Mouse (Mus musculus): ENCODE data around the gene Phf12. TPM values are rescaled to one million over a fixed set of nuclear protein-coding genes. Genes with fewer than 3 reads are reported as not detected.
A peak's percentile ranks its signal among the peaks of the same experiment; 100 is the strongest.

Gene Phf12
- total RNA-seq, 2 experiments from 2014 or later, result 18.3 to 19.1 TPM

DNA sequence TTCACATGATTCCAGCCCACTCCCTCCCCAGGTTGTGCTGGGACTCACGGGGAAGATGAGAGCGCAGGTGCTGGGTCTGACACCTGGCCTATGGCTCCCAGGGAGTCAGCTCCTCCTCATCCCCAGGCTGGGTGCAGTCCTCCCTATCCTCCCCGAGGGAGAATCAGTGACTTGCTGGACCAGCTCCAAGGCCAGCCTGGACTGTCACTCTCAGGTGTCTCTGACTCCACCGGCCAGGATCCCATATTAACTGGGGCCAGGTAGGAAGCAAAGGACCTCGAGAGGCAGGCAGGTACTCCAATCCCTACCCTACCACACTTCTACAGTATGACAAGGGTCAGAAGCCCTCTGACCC lies 16.5 kb upstream of the Phf12 start:
- no peak for DNase-seq
- intact Hi-C loops (cut with DNase I; ENCODE audit: low total_unique reads), result loop anchor here (5.0 kb wide), 1 partner anchor 139 kb away; no protein-coding TSS in a partner anchor

DNA sequence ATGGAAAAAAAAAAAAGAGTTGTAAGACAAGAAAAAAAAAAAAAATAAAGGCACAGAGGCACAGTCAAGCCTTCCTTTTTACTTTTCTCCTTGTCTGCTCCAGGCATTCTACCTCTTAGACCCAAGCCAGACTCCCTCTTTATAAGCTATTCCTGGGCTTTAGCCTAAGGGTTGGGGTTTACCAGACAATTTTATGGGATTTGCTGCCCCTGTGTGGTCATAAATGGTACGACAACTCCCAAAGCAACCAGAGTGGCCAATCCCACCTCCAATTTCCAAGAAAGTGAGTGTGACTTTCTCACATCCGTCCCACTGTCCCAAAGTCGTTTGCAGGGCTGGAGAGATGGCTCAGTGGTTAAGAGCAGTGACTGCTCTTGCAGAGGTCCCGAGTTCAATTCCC lies 15.4 kb upstream of the Phf12 start:
- intact Hi-C loops (cut with DNase I; ENCODE audit: low total_unique reads), result loop anchor here (5.0 kb wide), 1 partner anchor 140 kb away; no protein-coding TSS in a partner anchor
- peak; percentile 39 for DNase-seq

DNA sequence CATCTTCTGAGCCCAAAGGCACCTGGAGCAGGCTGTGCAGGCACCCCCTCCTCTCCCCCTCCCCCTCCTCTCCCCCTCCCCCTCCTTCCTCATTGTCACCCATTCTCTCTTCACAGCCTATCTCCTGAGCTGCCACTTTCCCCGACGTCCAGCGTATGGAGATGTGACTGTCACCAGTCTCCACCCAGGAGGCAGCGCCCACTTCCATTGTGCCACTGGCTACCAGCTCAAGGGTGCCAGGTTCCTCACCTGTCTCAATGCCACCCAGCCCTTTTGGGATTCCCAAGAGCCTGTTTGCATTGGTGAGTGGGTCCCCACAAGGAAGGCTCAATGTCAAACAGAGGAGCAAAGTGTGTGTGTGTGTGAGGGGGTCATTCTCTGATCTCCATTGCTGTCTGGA lies 13.8 kb upstream of the Phf12 start:
- DNase-seq, result no peak
- intact Hi-C loops (cut with DNase I; ENCODE audit: low total_unique reads), result loop anchor here (5.0 kb wide), 1 partner anchor 141 kb away; no protein-coding TSS in a partner anchor

DNA sequence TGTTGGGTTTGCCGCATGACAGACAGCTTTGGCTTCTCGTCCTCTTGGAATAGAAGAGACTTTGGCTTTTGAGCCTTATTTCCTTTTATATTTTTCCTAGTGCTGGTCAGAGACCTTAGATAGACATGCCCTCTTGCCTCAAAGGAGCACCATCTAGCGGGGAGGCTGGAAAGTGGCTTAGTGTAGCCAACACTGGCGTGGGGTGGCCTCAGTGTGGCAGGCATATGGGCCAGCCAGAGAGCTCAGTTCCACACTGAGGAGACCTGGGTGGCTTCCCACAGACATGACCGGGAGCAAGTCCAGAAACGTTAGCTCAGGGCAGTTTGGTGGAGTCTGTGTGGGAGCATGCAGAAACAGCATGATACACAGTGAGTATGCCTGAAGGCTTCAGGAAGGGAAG lies 11.8 kb upstream of the Phf12 start:
- intact Hi-C loops (cut with DNase I; ENCODE audit: low total_unique reads), result no loop called here
- no peak for DNase-seq

DNA sequence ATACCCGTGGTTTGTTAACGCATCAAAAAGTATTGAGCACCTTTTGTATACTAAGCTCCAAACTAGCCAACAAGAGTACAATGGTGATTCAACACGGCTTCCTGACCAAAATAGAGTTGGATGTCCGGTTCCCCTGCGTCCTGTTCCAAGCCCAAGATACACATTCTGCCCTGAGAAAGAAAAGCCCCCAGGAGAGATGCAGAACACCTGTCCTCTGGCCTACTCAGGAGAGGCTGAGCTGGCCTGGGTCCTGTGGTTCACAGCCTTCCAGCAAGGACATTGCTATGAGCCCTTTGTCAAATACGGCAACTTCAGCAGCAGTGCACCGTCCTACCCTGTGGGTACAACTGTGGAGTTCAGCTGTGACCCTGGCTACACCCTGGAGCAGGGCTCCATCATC lies 9.0 kb upstream of the Phf12 start:
- intact Hi-C loops (cut with DNase I; ENCODE audit: low total_unique reads), result no loop called here

DNA sequence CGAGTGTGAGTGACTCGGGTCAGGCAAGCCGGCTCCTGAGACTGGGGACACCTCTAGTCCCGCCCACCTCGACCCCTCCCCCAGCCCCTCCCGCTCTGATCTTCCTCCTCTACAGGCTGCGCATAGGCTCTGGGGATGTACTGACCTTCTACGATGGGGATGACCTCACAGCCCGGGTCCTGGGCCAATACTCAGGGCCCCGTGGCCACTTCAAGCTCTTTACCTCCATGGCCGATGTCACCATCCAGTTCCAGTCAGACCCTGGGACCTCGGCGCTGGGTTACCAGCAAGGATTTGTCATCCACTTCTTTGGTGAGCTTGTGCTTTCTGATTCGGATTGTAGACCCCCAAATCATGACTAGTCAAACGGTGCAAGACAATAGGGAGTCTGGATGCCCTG lies 8.2 kb upstream of the Phf12 start:
- no peak for DNase-seq
- intact Hi-C loops (cut with DNase I; ENCODE audit: low total_unique reads), result no loop called here

More for the DNA sequence above, 9.0 kb upstream of the Phf12 start:
- DNase-seq, result no peak

DNA sequence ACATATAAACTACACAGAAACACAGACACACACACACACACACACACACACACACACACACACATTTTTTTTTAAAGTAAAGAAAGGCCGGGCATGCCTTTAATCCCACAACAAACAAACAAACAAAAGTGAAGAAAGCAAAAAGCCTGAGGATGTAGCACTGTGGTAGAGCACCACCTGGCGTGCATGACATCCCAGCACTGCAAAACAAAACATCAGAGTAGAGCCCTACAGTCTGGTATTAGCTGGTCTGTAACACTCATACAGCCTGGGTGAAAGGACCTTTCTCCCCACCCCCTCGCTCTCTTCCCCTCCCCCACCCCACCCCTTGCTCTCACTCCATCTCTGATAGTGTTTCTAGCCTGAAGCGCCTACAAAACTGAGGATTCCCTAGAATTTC lies 6.7 kb upstream of the Phf12 start:
- DNase-seq, result no peak
- intact Hi-C loops (cut with DNase I; ENCODE audit: low total_unique reads), result no loop called here

DNA sequence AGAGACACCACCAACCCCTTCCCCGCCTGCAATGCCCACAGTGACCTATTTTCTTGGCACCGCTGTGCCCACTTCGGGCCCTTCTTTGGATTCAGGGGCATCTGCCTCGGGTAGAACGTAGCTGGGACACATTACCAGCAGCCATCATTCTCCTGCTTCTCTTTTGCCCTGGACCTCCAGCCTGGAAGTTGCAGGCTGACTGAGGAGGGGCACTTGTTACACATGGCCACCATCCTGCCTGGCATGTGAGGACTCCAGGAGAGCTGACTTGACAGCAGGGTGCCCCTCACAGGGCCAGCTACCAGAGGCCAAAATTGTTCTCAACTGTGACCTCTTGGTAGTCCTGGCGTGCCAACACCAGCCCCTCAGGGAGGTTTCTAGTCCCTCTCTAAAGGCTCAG lies 4.4 kb upstream of the Phf12 start:
- intact Hi-C loops (cut with DNase I; ENCODE audit: low total_unique reads), result no loop called here
- no peak for DNase-seq

DNA sequence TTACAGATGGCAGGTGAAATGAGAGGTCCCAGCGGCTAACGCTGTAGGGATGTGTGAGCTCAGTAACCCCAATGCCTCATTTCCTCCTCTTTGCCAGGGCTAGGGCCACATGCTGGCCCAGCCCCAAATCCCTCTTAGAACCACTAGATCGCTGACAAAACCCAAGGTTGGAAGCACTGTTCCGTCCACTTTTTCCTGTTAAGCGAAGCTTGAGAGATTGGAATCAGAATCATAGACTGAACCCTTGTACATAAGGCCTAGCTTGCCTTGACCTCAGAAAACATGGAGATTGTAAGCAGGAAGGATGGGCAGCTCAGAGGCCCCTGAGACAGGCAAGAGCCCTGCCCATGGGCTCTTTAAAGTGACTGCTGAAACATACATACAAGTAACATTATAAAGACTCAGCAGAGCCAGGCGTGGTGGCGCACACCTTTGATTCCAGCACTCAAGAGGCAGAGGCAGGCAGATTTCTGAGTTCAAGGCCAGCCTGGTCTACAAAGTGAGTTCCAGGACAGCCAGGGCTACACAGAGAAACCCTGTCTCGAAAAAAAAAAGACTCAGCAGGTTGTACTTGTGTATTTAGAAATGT lies 3.2 kb upstream of the Phf12 start:
- intact Hi-C loops (cut with DNase I; ENCODE audit: low total_unique reads), result no loop called here

DNA sequence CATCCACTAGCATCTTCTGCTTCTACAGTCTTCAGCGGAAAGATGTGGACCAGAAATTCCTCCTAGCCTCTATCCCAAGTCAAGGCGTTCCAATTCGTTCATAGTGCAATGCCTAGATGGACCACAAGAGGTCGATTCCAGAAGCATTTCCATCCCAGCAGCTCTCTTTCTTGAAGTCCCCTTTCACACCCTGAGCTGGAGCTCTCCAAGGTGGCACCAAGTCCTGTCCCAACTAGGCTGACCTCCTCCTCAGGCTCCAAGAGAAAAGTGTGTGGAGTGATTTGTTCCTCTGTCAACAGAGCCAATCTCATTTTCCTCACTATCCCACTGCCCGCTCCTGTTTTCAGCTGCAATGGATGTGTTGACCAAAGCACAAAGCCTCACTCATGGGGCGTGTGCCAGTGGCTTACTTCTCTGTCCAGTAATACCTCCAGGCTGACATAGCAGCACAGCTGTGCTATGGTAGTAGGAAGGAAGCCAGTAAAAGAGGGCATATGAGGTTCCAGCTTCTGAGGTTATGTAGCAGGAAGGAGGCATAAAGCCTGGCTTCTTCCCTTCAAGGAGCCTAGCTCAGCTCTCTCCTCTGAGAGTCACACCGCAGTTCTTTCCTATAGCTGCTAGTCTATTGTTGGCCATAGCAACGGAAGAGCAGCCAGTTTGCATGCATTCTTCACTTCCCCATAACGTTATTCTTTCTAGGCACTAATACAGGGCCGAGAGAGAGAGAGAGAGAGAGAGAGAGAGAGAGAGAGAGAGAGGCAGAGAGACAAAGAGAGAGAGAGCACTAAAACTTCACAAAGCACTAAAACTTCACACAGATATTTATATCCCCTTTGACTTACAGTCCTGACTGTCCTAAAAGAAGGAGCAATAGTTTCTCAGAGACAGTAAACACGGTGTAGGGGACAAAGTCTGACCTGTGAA lies 2.0 kb upstream of the Phf12 start:
- intact Hi-C loops (cut with DNase I; ENCODE audit: low total_unique reads), result no loop called here
- no peak for DNase-seq

More for the DNA sequence above, 3.2 kb upstream of the Phf12 start:
- DNase-seq, result no peak

DNA sequence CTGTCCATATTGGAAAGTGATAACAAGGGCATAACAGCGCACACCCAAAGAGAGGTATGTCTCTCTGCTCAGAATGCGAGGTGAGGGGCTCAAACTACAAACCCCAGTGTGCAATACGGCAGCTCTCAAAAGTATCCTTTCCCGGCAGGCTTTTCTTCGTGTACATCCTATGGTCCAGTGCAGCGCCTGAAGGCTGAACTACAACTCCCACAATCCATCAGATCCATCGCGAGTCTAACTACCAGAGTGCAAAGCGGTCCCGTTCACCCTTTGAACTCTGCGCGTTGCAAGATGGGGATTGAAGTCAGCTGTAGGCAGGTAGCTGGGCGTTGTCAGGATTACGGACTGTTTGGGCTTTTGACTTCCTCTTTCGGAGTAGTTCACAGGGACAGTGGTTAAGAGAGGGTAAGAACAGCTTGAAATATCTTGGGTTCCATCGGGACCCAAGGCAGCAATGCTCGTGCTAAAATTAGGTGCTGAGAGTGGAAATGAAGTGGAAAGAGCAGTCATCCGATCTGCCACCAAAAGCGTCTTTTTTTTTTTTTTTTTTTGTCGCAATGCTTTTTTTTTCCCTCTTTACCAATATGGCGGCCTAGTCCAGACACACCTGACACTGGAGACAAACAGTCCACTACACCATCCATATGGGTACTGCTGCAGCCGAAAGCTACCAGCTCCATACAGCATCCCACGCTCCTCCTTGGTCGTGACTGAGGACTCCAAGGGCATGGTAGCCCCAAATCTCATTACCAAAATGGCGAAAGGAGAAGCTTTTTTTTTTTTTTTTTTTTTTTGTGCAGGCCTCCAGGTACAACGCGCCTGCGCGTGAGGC lies 729 bp upstream of the Phf12 start:
- DNase-seq, result peak; percentile 90
- intact Hi-C loops (cut with DNase I; ENCODE audit: low total_unique reads), result no loop called here

DNA sequence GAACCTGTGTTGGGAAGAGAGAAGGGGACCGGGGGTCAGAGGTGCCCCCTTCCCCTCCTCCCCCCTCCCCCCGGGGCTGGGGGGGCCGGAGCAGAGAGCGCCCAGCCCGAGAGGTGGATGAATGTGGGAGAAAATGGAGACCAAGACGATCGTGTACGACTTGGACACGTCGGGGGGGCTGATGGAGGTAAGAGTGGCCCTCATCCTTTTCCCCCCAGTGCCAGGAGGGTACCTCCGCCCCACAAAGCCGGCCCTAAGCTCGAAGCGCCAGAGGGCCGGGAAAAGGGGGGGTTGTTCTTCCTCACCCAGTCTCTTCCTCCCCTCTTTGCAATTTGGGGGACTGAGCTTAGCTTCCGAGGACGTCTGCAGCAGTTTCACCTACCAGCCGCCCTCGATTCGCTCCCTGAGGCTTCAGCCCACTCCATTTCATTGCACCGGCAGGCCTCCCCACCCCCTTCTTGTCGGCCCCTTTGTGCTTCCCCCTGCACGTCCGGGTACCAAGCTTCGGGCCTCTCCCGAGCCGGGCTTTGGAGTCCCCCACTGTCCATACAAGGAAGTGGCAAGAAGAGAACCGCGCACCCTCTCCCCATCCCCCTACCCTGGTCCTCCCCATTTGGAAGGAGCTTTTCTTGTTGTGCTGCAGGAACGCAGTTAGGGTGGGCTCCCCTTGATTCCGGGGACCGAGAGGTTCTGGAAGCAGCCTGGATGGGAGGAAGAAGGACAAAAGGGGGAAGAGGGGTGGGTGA lies 810 bp downstream of the Phf12 start:
- peak; percentile 58 for DNase-seq
- intact Hi-C loops (cut with DNase I; ENCODE audit: low total_unique reads), result no loop called here

DNA sequence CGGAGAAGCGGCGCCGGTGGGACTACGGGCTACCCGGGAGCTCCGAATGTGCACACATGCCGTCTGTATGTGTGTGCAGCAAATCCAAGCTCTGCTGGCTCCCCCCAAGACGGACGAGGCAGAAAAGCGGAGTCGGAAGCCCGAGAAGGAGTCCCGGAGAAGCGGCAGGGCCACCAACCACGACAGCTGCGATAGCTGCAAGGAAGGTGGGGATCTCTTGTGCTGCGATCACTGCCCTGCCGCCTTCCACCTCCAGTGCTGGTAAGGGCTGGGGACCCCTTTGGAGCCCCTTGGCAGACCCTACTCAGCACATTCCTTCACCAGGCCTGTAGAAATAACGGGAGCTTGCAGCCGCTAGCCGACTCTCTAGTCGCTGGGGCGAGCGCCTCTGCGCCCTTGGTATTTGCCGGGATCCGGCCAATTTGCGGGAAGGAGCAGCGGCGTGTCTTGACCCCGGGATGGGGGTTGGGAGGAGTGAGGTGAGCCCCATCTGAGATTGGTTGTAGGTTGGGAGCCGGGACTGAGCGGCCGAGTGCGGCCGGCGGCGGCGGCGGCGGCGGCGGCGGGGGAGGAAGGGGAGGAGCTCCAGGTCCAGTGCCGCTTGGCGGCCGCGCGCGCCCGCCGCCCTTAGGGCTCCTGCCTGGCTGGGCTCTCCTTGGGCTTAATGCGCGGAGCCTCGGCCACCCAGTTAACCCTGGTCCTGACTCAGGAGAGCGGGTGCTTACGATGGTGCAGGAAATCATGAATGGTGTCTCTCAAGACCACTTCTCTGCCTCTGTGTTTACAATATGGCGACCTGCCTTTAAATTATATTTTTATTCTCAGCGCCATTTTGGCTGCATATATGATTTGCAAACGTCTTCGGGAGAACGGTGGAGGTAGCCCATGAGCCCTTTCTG lies 1.6 kb downstream of the Phf12 start:
- intact Hi-C loops (cut with DNase I; ENCODE audit: low total_unique reads), result no loop called here
- DNase-seq, result peak; percentile 73

DNA sequence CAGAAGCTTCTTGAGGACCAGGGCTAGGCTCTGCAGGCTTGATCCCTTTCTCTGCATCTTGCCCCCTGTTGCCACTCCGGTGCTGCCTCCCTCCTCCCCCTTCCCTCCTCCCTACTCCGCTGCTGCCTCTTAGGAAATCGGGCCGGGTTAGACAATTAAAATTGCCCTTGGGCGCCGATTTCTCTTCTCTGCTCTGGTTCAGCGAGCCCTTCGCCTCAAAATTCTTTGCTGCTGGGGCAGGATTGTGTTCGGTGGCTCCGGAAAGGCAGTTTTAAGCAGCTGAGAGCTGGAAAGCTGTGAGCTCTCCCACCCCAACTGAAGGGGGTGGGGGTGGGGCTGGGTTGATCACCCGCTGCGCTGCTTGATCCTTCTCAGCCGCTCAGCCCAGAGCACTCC lies 2.3 kb downstream of the Phf12 start:
- intact Hi-C loops (cut with DNase I; ENCODE audit: low total_unique reads), result no loop called here

DNA sequence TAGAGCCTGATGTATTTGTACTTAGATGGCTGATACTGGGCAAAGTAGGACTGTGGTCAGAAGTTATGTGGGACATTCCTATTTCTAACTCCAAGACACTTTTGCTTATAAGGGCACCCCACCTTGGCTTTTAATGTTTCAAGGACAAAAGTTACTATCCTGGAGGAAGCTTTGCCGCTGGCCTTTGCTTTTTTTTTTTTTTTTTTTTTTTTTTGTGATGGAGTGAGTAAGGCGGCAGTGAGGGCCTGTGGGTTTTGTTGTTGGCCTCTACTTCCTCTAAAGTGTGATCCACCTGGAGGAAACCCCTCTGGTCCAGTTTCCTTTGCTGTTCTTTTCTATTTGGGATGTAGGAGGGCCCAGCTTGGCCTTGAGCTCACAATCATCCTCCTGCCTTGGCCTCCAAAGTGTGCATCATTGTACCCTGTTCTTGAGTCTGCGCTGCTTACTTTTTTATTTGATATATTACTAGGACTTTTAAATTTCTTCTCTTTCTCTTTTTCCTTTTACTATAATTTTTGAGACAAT lies 3.0 kb downstream of the Phf12 start:
- intact Hi-C loops (cut with DNase I; ENCODE audit: low total_unique reads), result no loop called here
- no peak for DNase-seq

More for the DNA sequence above, 2.3 kb downstream of the Phf12 start:
- peak; percentile 30 for DNase-seq

DNA sequence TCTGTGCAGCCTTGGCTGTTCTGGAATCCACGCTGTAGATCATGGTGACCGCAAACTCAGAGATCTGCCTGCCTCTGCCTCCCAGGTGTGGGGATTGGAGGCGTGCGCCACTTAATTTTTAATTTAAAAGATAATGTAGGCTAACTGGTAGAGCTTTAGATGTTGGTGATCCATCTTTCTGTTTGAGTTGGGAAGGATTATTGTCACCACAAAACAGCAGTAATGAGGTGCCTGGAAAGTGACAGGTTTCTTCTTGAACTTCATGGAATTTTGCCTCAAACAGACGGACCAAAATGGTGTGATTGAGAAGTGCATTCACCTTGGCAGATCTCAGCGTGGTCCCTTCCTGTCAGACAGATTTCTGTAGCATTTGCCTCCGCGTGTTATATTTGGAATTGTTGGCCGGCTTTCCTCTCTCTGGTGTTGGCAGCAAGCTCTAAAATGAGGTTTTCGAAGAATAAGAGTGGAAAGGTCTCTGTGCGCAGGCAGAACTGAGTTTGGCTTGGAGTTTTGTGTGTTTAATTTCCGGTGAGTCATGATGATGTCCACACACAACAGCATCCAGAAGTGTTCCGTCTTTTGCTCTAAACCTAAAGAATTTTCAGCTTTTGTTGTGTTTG lies 6.6 kb downstream of the Phf12 start:
- no peak for DNase-seq
- intact Hi-C loops (cut with DNase I; ENCODE audit: low total_unique reads), result no loop called here

DNA sequence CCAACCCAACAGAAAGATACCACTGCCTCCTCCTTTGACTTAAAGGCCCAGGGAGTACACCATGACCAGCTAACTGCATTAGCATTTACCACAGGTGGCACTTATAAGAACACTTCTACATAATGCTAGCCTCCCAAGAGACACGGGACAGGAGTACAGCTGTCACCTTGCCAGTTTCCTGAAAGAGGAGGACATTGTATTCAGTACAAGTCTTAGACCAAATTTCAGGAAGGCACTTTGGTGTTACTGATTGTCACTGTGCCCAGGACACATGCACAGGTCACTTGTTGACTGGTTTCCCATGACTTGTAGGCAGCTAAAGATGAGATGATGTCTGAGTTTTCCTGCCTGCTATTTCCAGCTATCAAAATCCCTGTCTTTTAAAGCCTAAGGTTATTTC lies 13.0 kb downstream of the Phf12 start:
- intact Hi-C loops (cut with DNase I; ENCODE audit: low total_unique reads), result no loop called here
- no peak for DNase-seq

DNA sequence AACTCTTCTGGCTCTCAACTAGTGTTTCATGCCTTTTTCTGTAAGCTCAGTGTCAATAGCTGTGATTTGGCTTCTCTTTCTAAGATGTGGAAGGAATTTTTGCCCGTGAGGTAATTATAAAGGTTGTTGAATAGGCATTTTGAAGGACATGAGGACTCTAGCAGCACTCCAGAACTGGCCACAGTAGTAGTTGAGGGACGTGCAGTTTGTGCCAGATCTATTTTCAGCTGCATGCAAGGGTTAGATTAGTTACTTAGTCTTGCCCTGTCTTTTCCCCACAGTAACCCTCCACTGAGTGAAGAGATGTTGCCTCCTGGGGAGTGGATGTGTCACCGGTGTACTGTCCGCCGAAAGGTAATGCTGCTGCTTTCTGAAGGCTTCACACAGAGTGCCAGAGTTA lies 23.9 kb downstream of the Phf12 start:
- intact Hi-C loops (cut with DNase I; ENCODE audit: low total_unique reads), result no loop called here
- DNase-seq, result no peak
